Mouse (Mus musculus) cerebellum, postnatal 14 days (tissue): ENCODE data around the gene Ppp1r36.
"Not testable (repeated sequence)": the region's sequence is repeated elsewhere in the genome, so short reads cannot be mapped to it uniquely, and the experiment has no call there.

ENCODE experiments used
- DNase-seq, 2 experiments: peaks; one replicate each; pipeline ENCODE4 v3.0.0; 2021; ENCODE audit warnings: mixed read lengths in 2 of 2

Ppp1r36 gene

DNA sequence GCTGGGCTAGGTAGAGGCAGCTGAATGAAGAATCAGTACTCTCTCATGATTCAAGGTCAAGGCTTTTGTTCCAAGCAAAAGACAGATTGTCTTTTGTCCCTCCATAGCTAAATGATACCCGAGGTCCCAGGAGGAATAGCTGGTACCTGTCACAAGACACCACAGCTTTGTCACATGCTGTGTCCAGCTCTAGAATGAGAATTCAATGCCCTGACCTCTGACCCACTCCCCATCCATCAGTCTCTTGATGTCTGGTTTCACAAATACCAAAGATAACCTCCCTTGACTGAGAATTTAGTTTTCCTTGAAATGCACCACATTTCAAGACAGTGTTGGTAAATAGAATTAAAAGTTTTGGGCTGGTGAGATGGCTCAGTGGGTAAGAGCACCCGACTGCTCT, 34.9 kb downstream of the Ppp1r36 start:
- no peak for DNase-seq

DNA sequence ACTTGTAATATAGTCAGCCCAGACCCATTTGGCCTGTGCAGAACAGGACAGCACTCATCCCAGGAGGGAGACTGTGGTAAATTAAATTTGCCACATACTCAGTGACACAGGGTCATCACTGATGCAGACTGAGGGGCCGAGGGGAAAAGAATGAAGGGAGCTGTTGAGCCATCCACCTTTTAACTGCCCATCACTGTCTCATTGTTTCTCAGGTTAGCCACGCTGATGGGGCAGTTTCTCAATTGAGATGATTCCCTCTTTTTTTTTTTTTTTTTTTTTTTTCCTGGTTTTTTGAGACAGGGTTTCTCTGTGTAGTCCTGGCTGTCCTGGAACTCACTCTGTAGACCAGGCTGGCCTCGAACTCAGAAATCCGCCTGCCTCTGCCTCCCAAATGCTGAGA, 41.1 kb downstream of the Ppp1r36 start:
- not testable (repeated sequence) for DNase-seq

DNA sequence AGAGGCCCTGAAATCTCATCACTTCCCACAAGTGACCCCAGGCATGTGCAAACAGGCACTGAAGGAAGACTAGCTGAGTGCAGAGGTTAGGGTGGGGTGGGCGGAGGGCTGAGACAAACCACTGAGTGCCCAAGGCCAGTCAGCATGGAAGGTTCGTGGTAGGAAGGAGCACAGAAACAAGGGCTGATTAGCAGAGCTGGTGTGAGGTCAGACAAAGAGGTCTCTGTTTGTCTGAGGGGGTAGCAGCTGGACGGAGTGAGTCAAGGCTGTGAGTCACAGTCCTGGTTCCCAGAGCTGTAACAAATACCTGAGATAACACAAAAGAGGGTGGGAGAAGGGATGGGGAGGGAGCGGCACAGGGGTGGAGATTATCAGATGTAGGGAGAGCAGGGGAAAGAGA, 41.7 kb downstream of the Ppp1r36 start:
- no peak for DNase-seq

DNA sequence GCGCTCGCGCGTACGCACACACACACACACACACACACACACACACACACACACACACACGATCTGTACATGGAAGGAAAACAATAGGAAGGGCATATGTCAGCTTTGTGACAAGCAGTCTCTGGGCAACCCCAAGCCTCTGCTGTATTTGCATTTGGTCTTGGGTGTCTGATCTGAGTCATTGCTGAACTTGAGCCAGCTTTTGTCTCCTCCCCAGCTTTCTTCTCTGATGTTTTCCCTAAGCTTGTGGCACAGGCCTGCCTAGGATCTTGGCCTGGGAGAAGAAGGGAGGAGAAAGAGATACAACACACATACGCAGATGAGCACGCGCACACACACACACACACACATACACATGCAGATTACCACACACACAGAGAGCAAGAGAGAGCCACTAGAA, 46.1 kb downstream of the Ppp1r36 start:
- DNase-seq = no peak

DNA sequence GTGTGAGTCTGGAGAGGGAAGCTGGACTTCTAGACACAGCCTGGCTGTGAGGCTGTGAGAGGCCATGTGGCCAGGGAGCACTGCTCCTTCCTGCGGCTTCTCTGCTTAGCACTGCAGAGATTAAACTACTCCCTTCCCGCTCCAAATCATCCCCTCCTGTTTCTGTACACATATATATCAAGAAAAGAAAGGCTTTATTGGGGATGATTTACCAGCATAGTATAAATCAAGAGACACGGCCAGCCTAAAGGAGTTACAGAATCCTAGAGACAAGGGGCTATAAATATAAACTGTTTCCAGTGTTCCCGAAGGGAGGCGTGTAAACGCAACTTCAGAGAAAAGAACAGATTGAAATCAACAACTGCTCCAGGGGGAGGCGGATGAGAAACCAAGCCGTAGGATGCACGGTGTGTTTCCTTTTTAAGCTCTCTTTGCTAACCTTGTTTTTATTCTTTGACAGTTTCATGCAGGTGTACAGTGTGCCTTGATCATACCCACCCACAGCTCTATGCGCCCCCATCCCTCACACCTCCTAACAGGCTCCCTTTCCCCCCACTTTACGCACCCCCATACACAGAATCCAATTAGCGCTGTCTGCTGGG, 47.4 kb downstream of the Ppp1r36 start:
- DNase-seq = no peak

DNA sequence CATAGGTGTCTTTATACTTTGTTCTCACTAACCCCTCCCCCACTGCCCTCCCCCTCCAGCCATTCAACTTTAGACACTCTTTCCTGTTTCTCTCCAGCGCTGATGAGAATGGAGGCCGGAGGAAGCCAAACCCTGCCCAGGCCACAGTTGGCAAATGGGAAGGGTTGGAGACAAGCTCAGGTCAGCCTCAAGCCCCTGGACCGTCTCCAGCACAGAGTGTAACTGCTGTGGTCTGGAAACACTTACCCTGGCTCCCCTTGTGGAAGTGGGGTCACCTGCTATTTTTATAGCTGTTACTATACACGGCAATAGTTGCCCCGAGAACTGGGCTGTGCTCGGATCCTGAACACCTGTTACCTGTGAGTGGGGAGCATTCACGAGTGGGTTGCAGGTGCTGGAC, 49.3 kb downstream of the Ppp1r36 start:
- DNase-seq = peak; percentile 20 to 23

DNA sequence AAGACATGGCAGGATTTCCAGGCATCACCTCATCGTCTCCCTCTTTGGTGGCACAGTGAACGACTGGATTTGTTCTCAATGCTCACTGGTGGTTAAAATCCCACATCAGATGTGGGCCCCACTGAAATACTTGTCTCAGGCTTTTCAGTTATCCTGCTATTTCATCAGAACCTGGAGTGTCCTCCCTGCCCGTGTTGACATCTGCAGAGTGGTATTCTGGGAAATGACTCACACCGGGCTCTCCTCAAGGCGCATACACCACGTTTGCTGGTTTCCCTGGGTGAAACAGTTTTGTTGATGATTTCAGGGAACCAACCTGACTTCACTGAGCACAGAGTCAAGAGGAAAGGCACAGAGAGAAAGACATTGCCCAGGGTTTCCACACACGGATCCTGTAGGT, 49.9 kb downstream of the Ppp1r36 start:
- no peak for DNase-seq

DNA sequence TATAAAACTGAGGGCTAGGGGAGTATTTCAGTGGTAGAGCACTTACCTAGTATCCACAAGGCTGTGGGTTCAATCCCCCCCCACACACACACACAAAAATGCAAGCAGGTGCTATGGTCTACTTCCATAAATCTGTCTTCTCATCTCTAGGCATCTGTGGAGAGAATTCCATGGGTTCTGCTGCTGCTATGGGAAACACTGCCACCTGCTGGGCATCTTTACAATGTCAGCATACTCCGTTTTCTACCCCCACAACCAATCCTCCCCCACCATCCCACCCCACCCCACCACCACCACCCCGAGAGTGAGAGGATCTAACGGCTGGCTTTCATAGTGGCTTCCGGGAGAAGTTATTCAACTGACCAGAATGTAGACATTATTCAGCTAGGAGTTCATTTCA, 54.7 kb downstream of the Ppp1r36 start:
- peak; percentile 82 to 88 for DNase-seq

DNA sequence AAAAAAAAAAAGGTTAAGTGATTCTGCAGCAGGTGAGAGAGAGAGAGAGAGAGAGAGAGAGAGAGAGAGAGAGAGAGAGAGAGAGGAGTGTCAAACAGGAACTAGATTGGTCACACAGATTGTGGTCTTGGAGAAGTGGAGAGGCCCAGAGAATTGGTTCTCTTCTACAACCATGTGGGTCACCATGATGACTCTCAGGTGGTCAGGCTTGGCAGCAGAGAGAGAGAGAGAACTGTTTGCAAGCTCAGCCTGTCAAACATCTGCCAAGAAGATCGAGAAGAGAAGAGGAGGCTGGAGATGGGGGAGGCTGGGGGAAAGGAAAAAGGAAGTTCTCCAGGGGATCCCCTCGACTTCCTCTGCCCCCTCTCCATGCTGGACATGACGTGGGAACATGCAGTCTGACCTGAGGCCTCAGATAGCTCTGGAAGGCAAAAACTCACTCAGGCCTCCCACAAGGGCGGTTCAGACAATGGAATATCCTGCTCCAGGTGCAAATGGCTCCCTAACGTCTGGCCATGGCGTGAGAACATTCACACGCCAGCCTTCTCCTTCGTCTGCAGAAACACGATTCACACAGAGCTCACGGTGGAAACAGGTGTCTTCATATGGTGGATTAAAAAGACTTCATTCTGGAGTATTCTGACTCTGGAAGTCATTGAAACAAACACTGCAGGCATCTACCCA, 56.4 kb downstream of the Ppp1r36 start:
- no peak for DNase-seq

DNA sequence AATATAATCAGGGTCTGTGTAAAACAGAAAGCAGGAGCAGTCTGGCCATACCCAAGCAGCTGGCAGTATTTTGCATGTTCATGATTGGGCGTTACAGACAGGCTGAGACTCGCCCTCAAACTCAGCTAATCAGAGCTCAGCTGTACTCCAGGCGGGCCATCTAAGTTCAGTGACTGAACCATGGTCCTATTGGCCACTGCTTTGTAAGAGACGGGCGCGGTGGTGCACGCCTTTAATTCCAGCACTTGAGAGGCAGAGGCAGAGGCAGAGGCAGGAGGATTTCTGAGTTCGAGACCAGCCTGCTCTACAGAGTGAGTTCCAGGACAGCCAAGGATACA, 56.9 kb downstream of the Ppp1r36 start:
- no peak for DNase-seq

DNA sequence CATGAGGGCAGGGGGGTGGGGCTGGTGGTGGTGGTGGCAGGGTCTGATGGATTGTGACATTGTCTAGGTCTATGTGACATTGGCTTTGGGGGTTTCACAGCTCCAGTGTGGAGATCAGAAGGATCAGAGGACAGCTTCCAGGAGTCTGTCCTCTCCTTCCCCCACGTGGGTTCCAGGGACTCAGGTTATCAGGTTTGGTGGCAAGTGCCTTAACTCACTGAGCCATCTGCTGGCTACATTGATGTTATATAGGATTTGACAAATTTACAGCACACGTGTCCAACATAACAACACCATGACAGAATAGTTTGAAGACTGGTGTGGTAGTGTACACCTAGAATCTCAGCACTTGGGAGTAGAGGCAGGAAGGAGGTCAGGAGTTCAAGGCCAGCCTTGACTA, 57.5 kb downstream of the Ppp1r36 start:
- no peak for DNase-seq

DNA sequence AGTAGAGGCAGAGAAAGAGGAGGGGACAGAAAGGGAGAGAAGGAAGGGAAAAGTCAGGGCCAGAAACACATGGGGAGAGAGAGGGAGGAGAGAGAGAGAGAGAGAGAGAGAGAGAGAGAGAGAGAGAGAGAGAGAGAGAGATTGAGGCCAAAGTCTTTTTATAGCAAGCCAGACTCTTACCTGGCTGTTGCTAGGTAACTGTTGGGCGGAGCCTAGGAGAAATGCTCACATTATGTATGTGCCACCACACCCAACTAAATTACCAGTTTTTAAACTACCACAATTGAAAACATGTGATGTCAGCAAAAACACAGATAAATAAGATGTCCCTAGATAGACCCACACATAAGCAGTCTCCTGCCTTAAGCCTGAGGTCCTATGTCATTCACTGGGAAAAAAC, 58.8 kb downstream of the Ppp1r36 start:
- DNase-seq = no peak

DNA sequence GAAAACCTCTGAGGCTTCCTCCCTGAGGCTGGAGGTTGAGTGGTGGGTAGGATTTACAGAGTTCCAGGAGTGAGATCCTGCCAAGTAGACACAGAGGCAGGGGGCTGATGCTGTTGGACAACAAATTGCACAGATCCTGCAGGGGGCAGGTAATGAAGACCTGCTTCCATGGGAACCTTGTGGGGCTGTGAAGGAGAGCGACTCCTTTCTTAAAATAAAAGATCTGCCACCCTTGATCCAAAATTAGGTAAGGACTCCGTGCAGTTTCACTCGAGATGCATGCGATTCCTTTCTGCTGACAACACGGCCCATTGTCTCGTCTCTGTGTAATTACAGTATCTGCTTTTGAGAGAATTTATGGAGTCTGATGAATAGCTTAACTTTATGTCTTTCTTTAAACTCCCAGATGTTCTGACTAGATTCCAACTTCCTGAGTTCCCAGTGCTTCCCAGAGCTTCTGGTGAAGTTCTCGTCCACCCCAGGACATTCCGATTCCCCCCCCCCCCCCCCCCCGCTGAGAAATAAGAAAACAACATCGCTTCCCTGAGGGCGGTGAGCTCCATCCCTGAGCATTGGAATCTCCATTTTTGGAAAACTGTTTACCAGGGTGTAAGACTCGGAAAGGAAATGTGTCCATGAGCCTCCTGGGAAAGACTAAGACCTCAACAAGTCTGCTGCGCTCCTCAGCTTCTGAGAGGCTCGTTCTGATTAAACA, 61.1 kb downstream of the Ppp1r36 start:
- no peak for DNase-seq

DNA sequence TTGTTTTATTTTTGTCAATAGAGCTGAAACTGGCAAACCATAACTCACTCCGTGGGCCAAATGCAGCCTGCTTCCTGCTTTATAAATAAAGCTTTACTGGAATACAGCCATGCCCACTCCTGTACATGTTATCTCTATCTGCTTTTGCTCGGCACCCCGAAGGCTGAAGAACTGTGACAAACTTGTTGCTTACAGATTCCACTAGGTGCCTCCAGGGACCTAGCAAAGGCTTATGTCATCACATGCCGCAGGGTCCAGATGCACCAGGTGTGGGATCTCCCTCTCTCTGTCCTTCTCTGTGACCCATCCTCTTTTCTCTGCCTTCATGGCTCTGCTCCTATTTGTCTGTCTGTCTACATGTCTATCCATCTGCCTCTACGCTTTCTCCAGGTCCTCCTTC, 61.8 kb downstream of the Ppp1r36 start:
- DNase-seq = no peak

DNA sequence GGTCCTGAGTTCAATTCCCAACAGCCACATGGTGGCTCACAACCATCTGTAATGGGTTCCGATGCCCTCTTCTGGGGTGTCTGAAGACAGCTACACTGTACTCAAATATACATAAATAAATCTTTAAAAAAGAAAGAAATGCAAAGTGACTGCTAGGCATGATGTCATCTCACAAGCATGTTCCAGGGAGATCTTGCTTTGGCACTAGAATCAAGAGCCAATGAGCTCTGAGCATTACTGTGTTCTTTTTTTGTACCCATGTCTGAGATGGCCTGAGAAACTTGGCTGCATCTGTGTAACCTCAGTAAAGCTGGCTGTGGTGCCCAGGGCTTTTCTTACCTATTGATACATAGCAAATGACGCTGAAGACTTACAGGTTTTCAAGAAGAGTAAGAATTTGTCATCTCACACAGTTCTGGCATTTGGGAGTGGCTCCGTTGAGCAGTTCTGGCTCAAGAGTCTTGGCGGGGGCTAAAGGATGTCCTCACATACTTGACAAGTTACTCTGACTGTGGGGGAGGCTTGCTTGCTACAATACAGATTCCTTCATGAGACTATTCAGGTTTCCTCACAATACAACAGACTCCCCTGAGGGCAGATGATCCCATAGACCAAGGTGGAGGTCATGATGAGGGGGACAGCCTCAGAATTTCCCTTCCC, 62.6 kb downstream of the Ppp1r36 start:
- DNase-seq = no peak

DNA sequence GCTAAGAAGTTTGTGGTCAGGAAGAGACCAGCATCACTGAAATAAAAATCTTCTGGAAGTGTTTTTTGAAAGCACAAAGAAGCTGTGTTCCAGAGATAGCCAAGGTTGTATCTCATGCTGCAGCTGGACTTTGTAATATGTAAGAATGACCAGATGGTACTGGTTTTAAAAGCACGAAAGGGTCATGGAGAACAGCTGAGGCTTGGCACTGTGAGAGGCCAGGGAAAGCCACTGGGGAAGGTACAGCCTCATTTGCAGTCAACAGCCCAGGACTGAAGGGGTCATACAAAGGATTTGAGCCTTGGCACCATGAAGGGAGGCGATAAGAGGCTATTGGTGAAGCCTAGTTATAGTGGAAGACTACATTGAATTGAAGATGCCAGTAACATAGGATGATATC, 65.1 kb downstream of the Ppp1r36 start:
- no peak for DNase-seq

DNA sequence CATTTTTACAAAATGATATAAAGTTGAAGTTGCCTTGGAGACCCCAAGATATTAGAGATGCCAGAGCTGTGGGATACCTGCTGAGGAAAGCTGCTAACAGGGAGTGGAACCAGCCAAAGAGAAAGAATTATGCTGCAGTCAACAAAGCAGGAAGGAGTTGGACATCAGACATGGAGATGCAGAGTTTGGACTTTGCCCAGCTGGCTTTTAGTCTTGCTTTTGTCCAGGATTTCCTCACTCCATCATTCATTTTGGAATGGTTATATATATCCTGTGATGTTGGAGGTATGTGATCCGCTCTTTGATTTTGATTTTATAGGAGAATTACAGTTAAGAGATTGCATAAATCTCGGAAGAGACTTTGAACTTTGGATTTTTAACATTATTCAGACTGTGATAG, 65.6 kb downstream of the Ppp1r36 start:
- DNase-seq = no peak

DNA sequence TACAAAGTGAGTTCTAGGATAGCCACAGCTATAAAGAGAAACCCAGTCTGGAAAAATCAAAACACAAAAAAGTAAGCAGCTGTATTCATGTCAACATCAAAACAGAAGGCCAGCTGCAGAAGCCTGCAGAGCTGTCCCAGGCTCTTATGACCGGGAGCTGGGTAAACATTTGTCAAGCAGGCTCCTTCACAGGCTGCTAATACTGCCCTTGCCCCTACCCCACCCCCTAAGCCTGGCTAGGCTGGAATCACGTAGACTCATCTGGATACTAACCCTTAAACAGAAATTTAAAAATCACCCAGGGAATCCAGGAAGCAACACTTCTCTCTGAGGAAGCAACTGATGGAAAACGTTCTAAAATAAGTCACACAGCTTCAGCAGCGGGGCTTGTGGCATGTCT, 67.5 kb downstream of the Ppp1r36 start:
- no peak for DNase-seq

DNA sequence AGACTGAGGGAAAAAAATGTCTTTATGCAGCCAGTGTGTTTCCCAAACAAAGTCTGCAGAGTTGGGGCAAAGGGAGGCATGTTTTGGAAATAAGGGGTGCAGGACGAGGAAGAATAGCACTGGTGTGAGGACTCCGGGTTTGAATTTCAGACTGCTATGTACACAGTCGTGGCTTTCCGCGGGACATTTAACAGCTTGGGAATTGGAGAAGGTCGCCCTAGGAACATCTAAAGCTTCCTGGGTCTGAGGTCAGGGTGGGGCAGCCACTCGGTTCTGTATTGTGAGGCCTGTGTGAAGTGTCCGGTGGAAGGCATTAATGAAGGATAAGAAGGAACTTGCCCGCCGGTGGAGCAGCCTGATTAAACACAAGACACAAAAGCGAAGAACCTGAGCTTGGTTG, 68.0 kb downstream of the Ppp1r36 start:
- DNase-seq = no peak

DNA sequence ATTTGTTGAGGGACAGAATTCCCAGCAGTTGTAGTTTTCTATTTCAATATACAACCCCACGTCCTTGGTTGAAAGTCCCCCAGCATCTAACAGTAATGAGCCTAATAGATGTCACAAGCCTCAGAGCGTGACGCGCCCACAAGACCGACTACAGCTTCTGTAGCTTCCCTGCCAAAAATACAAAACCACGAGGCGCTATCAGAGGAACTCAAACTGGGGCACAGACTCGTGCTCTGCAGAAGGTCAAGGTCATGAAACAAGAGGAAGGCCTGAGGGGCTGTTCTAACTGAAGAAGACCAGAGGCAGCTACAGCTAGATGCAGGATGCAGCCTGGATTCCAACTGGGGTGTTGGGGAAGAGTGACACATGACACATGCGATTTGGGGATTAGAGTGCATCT, 69.6 kb downstream of the Ppp1r36 start:
- no peak for DNase-seq
